Mouse (Mus musculus) ES-E14 (cell line): ENCODE data around the gene Slc6a6. TPM values are rescaled to one million over a fixed set of nuclear protein-coding genes. Genes with fewer than 3 reads are reported as not detected.
A peak's percentile ranks its signal among the peaks of the same experiment; 100 is the strongest.

Experiments used
- DNase-seq: peaks from one replicate; pipeline ENCODE4 v3.0.0-alpha.2; 2013; ENCODE audit warnings: low read depth, low spot score
- H3K27ac ChIP-seq: 2 replicates; pipeline ENCODE4 v1.5.1; 2012; ENCODE audit warnings: low read depth, mild to moderate bottlenecking, low read length, moderate library complexity, mixed read lengths; ENCODE audit not compliant: poor library complexity, insufficient read depth, severe bottlenecking
- H3K36me3 ChIP-seq: 2 replicates; pipeline ENCODE4 v1.6.1; 2012; ENCODE audit warnings: mild to moderate bottlenecking, low read length, moderate library complexity, mixed read lengths; ENCODE audit not compliant: control insufficient read depth, poor library complexity, insufficient read depth, severe bottlenecking
- H3K4me1 ChIP-seq, 2 experiments: fragments of 150-350 bp in 1 of 2; sonication (generic) in 1 of 2; 2 replicates each; pipeline ENCODE4 v1.6.1; 2012; ENCODE audit warnings: low read length in 2 of 2, mild to moderate bottlenecking in 1 of 2, mixed read lengths in 1 of 2; ENCODE audit not compliant: control insufficient read depth in 2 of 2, insufficient read depth in 2 of 2, poor library complexity in 1 of 2
- H3K4me3 ChIP-seq, 2 experiments: fragments of 150-350 bp in 1 of 2; sonication (generic) in 1 of 2; 2 replicates each; pipeline ENCODE4 v1.5.1; 2012; ENCODE audit warnings: low read length in 2 of 2, low read depth in 1 of 2, mild to moderate bottlenecking in 1 of 2, mixed read lengths in 1 of 2; ENCODE audit not compliant: insufficient read depth in 1 of 2, poor library complexity in 1 of 2, severe bottlenecking in 1 of 2
- H3K9ac ChIP-seq: 2 replicates; pipeline ENCODE4 v1.6.1; 2012; ENCODE audit warnings: low read depth, mild to moderate bottlenecking, low read length, mixed read lengths; ENCODE audit not compliant: poor library complexity, insufficient read depth, severe bottlenecking
- H3K9me3 ChIP-seq: fragments of 150-350 bp; sonication (generic); 2 replicates; pipeline ENCODE4 v1.6.1; 2012; ENCODE audit warnings: low read depth, mild to moderate bottlenecking, low read length; ENCODE audit not compliant: control insufficient read depth, insufficient read depth
- CHD2 ChIP-seq: IDR thresholded peaks from 2 replicates; pipeline ENCODE4 v1.6.1; 2014; ENCODE audit warnings: mild to moderate bottlenecking, low read depth, low read length, inconsistent platforms
- HCFC1 ChIP-seq: IDR thresholded peaks from 2 replicates; pipeline ENCODE4 v1.6.1; 2012; ENCODE audit warnings: low read length, inconsistent platforms, borderline replicate concordance; ENCODE audit not compliant: insufficient read depth
- MAFK ChIP-seq: IDR thresholded peaks from 2 replicates; pipeline ENCODE4 v1.6.1; 2014; ENCODE audit warnings: mild to moderate bottlenecking, low read depth, low read length, inconsistent platforms; ENCODE audit not compliant: insufficient read depth
- ZC3H11A ChIP-seq: IDR thresholded peaks from 2 replicates; pipeline ENCODE4 v1.6.1; 2012; ENCODE audit warnings: low read depth, mild to moderate bottlenecking, inconsistent platforms, low read length, borderline replicate concordance
- ZNF384 ChIP-seq: IDR thresholded peaks from 2 replicates; pipeline ENCODE4 v1.6.1; 2012; ENCODE audit warnings: low read depth, low read length, inconsistent platforms
- in situ Hi-C, 2 experiments: fragments of 600-800 bp; cut with MboI; formaldehyde crosslinking; loops; one replicate each; pipeline ENCODE4 v1.15.1; 2025; ENCODE audit warnings: low sequenced_read_pairs in 2 of 2, inconsistent platforms in 1 of 2; ENCODE audit not compliant: unreplicated experiment in 2 of 2
- total RNA-seq: library from RNA; depleted of rRNA; stranded (reverse); fragments of 300-350 nt; gene quantifications from 2 replicates; pipeline ENCODE4 v1.2.3, GENCODE M21; 2012

The Slc6a6 gene
- total RNA-seq, 1 experiment, result 150 TPM

DNA sequence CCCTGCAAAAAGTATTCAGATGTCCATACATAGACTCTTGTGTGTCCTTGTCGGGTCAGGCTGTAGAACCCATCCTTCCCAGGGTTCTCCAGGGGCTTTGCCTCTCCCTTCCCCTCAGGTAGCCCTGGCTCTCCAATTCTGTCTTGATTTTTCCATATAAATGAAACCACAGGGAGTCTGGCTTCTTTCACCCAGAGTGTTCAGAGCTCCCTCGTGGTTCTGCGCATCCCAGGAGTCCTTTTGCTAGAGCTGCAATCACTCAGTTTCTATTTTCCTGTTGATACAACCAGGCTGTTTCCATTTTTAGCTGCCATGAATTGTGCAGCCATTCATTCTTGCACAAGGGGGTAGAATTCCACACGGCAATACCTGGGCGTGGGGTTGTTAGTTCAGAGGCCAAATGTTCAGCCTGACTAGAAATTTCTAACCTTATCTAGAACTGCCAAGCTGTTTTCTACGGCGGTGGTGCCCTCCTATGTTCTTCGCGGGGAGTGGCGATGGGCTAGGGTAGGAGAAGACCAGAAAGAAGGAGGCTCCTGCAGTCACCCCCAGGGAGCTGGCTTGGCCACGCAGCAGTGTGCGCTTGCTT, 5.3 kb upstream of the Slc6a6 start:
- Histone ChIP-seq H3K9ac (peak overlapping the region; percentile 49), H3K27ac (peak overlapping the region; percentile 36; the same call in 1 of the 2 replicates), H3K4me3 (peak overlapping the region; percentile 35 to 47), H3K9me3 (no peaks in the 10 kb centered on the region), H3K36me3 (no peaks in the 10 kb centered on the region), H3K4me1 (peaks cover 14 to 24% of the 10 kb centered on the region in 2 experiments)
- in situ Hi-C loops, result no loop called here
- no peak for DNase-seq
- TF ChIP-seq MAFK (no peak), ZC3H11A (no peak), ZNF384 (no peak), CHD2 (no peak), HCFC1 (no peak)

DNA sequence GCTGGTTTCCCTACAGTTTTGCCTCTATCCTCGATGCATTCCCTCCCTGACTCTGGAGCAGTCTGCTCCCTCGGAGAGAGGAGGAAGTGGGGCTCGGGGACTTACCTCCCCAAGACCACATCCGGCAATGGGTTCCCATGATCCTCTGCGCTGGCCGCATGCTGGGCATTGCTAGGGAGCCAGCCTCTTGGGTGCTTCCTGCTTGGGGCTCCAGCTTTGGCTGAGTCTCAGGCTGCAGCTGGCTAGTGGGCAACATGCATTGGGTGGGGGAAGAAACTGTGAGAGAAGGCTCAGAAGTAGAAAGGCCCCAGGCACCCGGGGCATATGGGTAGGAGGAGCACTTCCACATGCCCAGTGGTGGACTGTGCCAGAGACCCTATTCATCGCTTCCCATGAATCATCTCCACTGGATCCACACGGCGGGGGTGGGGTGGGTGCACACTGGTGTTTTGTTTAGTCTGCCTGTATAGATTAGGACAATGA, 4.7 kb upstream of the Slc6a6 start:
- in situ Hi-C loops, result no loop called here
- Histone ChIP-seq H3K9me3 (no peaks in the 10 kb centered on the region), H3K36me3 (no peaks in the 10 kb centered on the region), H3K4me3 (peak overlapping the region; percentile 35 to 47), H3K27ac (peak overlapping the region; percentile 0; the same call in 1 of the 2 replicates), H3K4me1 (peaks cover 14 to 24% of the 10 kb centered on the region in 2 experiments), H3K9ac (peak overlapping the region; percentile 49)
- no peak for TF ChIP-seq CHD2
- TF ChIP-seq HCFC1, result no peak
- TF ChIP-seq ZNF384, result no peak
- no peak for TF ChIP-seq ZC3H11A
- no peak for TF ChIP-seq MAFK
- DNase-seq, result no peak

DNA sequence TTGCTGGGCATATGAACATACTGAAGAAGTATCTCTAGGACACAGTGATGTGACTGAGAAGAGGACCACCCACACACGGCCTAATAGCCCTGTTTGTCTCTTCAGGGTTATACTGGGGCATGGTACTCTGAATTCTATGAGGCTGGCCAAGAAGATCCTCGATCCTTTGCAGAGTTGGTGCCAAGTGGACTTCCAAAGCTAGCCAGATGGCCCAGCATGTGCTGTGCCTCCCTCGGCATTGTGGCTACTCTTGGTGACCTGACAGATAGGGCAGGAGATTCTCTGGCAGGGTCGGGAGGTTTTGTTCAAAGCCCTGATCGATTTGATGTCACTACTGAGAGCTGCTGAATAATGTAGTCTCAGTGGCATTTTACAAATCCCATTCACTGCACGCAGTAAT, 4.1 kb upstream of the Slc6a6 start:
- Histone ChIP-seq H3K4me3 (no peak overlapping the region), H3K4me1 (peaks cover 14 to 24% of the 10 kb centered on the region in 2 experiments), H3K27ac (no peak overlapping the region), H3K9ac (no peak overlapping the region), H3K36me3 (no peaks in the 10 kb centered on the region), H3K9me3 (no peaks in the 10 kb centered on the region)
- in situ Hi-C loops, result no loop called here
- TF ChIP-seq MAFK, result no peak
- no peak for TF ChIP-seq HCFC1
- no peak for TF ChIP-seq ZC3H11A
- no peak for TF ChIP-seq ZNF384
- no peak for TF ChIP-seq CHD2
- no peak for DNase-seq

DNA sequence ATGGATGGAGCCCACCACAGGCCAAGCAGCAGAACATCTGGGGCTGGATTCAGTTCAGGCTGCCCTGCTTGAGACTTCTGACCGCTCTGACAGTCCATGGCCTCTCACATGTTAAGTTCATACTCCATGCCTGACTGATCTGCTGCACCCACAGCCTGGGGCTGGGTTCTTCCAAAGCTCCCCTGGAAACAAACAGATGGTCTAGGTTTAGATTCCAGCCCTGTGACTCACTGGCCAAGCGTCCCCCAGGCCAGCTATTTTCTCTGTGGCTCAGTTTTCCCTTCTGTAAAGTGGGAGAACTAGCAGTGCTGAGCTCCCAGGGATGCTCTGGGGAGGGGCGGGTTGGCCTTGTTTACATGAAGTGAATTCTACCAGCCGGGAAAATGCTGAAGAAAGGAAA, 2.0 kb upstream of the Slc6a6 start:
- Histone ChIP-seq H3K4me3 (no peak overlapping the region), H3K9me3 (no peaks in the 10 kb centered on the region), H3K4me1 (peaks cover 18 to 38% of the 10 kb centered on the region in 2 experiments), H3K36me3 (no peaks in the 10 kb centered on the region), H3K27ac (no peak overlapping the region; the same call in 1 of the 2 replicates), H3K9ac (no peak overlapping the region)
- in situ Hi-C loops, result no loop called here
- DNase-seq, result no peak
- no peak for TF ChIP-seq MAFK
- no peak for TF ChIP-seq CHD2
- no peak for TF ChIP-seq ZNF384
- no peak for TF ChIP-seq ZC3H11A
- no peak for TF ChIP-seq HCFC1
